Mouse (Mus musculus): ENCODE results near the gene Inpp5b. TPM values are rescaled to one million over a fixed set of nuclear protein-coding genes. Genes with fewer than 3 reads are reported as not detected.
"Not testable (repeated sequence)": the region's sequence is repeated elsewhere in the genome, so short reads cannot be mapped to it uniquely, and the experiment has no call there.

Gene Inpp5b
- polyA plus RNA-seq, 1 experiment from 2014 or later: 22.4 TPM

GRCm38 (mm10) chr4:124703881-124704796 is 37.5 kb upstream of the Inpp5b start:
- peaks cover 6% of the 10 kb centered on the region; the same call in 1 of the 2 replicates for H3K4me1 ChIP-seq (replicated peaks; ENCODE audit: control insufficient read depth, insufficient read depth, low read length)
- no peak for TF ChIP-seq CTCF (IDR thresholded peaks at IDR 0.05; ENCODE audit: low read depth)
- H3K9ac ChIP-seq (ENCODE audit: low read depth, low read length): peak overlapping the region; percentile 22; the same call in 1 of the 2 replicates
- peaks cover 10% of the 10 kb centered on the region; the same call in 1 of the 2 replicates for H3K36me3 ChIP-seq (ENCODE audit: control insufficient read depth, insufficient read depth)
- no peaks in the 10 kb centered on the region for H3K27me3 ChIP-seq (replicated peaks; ENCODE audit: control insufficient read depth, insufficient read depth, low read length)
- ATAC-seq: no peak
- H3K9me3 ChIP-seq (ENCODE audit: control insufficient read depth): no peaks in the 10 kb centered on the region
- peak overlapping the region; percentile 54 for H3K27ac ChIP-seq (ENCODE audit: low read depth, low read length)
- 25% methylated on average over 6 of the region's 6 CpGs for WGBS
- H3K4me2 ChIP-seq (replicated peaks; ENCODE audit: low read depth): peak overlapping the region; percentile 30
- H3K4me3 ChIP-seq (ENCODE audit: low read depth, low read length): no peak overlapping the region

GRCm38 (mm10) chr4:124704797-124705474 is 36.7 kb upstream of the Inpp5b start:
- Histone ChIP-seq H3K36me3 (ENCODE audit: control insufficient read depth, insufficient read depth) (peaks cover 10% of the 10 kb centered on the region; the same call in 1 of the 2 replicates), H3K9me3 (ENCODE audit: control insufficient read depth) (no peaks in the 10 kb centered on the region), H3K4me3 (ENCODE audit: low read depth, low read length) (no peak overlapping the region), H3K27me3 (replicated peaks; ENCODE audit: control insufficient read depth, insufficient read depth, low read length) (no peaks in the 10 kb centered on the region), H3K4me1 (replicated peaks; ENCODE audit: control insufficient read depth, insufficient read depth, low read length) (peaks cover 9% of the 10 kb centered on the region; the same call in 1 of the 2 replicates), H3K4me2 (replicated peaks; ENCODE audit: low read depth) (peak overlapping the region; percentile 30), H3K27ac (ENCODE audit: low read depth, low read length) (peak overlapping the region; percentile 54), H3K9ac (ENCODE audit: low read depth, low read length) (0 out of 2 replicates have a peak overlapping the region, but pooled peaks have one; percentile 22)
- TF ChIP-seq CTCF (IDR thresholded peaks at IDR 0.05; ENCODE audit: low read depth): no peak
- 23% methylated on average over 11 of the region's 11 CpGs for WGBS
- no peak for ATAC-seq

- 83% methylated on average over 23 of the region's 23 CpGs for WGBS
- Histone ChIP-seq H3K36me3 (ENCODE audit: control insufficient read depth, insufficient read depth) (peaks cover 10% of the 10 kb centered on the region; the same call in 1 of the 2 replicates), H3K4me2 (replicated peaks; ENCODE audit: low read depth) (no peak overlapping the region), H3K4me1 (replicated peaks; ENCODE audit: control insufficient read depth, insufficient read depth, low read length) (peaks cover 10% of the 10 kb centered on the region; the same call in 1 of the 2 replicates), H3K9ac (ENCODE audit: low read depth, low read length) (no peak overlapping the region), H3K9me3 (ENCODE audit: control insufficient read depth) (no peaks in the 10 kb centered on the region), H3K4me3 (ENCODE audit: low read depth, low read length) (no peak overlapping the region), H3K27ac (ENCODE audit: low read depth, low read length) (no peak overlapping the region; the same call in 1 of the 2 replicates), H3K27me3 (replicated peaks; ENCODE audit: control insufficient read depth, insufficient read depth, low read length) (no peaks in the 10 kb centered on the region)
- ATAC-seq: no peak
- TF ChIP-seq CTCF (IDR thresholded peaks at IDR 0.05; ENCODE audit: low read depth): no peak
Observed at GRCm38 (mm10) chr4:124705661-124706269, 35.9 kb upstream of the Inpp5b start.

- H3K9me3 ChIP-seq (ENCODE audit: control insufficient read depth); H3K27ac ChIP-seq (ENCODE audit: low read depth, low read length); H3K27me3 ChIP-seq (replicated peaks; ENCODE audit: control insufficient read depth, insufficient read depth, low read length); H3K9ac ChIP-seq (ENCODE audit: low read depth, low read length); H3K36me3 ChIP-seq (ENCODE audit: control insufficient read depth, insufficient read depth); H3K4me2 ChIP-seq (replicated peaks; ENCODE audit: low read depth); ATAC-seq; H3K4me3 ChIP-seq (ENCODE audit: low read depth, low read length): not testable (repeated sequence)
- peaks cover 10% of the 10 kb centered on the region; the same call in 1 of the 2 replicates for H3K4me1 ChIP-seq (replicated peaks; ENCODE audit: control insufficient read depth, insufficient read depth, low read length)
- WGBS: 89% methylated on average over 25 of the region's 25 CpGs
Observed at GRCm38 (mm10) chr4:124707381-124708199, 34.1 kb upstream of the Inpp5b start.

- peak overlapping the region; percentile 81 for H3K4me2 ChIP-seq (replicated peaks; ENCODE audit: low read depth)
Observed at GRCm38 (mm10) chr4:124708200-124708517, 33.5 kb upstream of the Inpp5b start.

More at GRCm38 (mm10) chr4:124708200-124708517, 33.5 kb upstream of the Inpp5b start:
- not testable (repeated sequence) for H3K4me3 ChIP-seq (ENCODE audit: low read depth, low read length); H3K36me3 ChIP-seq (ENCODE audit: control insufficient read depth, insufficient read depth); H3K27me3 ChIP-seq (replicated peaks; ENCODE audit: control insufficient read depth, insufficient read depth, low read length); H3K9ac ChIP-seq (ENCODE audit: low read depth, low read length); H3K27ac ChIP-seq (ENCODE audit: low read depth, low read length); ATAC-seq; H3K9me3 ChIP-seq (ENCODE audit: control insufficient read depth)
- peaks cover 10% of the 10 kb centered on the region; the same call in 1 of the 2 replicates for H3K4me1 ChIP-seq (replicated peaks; ENCODE audit: control insufficient read depth, insufficient read depth, low read length)
- 6% methylated on average over 1 of the region's 1 CpGs for whole genome bisulfite sequencing

Data from intestine, postnatal 0 days (tissue).